Mouse (Mus musculus): ENCODE measurements around the gene Eno3. TPM values are rescaled to one million over a fixed set of nuclear protein-coding genes. Genes with fewer than 3 reads are reported as not detected.

Gene Eno3
- total and polyA plus RNA-seq, 3 experiments, result 11.2 to 26.4 (median 23.0) TPM

- TF ChIP-seq TCF12 (IDR thresholded peaks at IDR 0.05; ENCODE audit: low read depth, low read length) (peak; percentile 28; the same call in 1 of the 2 replicates), MAZ (IDR thresholded peaks at IDR 0.05; ENCODE audit: low read depth, low read length) (peak; percentile 97), MYC (IDR thresholded peaks at IDR 0.05; ENCODE audit: low read depth, low read length) (no peak), GABPA (IDR thresholded peaks at IDR 0.05; ENCODE audit: insufficient replicate concordance, low read depth, low read length) (no peak), POLR2AphosphoS2 (IDR thresholded peaks at IDR 0.05; ENCODE audit: low read depth, low read length) (no peak), ZMIZ1 (IDR thresholded peaks at IDR 0.05; ENCODE audit: low read depth, low read length) (peak; percentile 53; the same call in 1 of the 2 replicates), BHLHE40 (IDR thresholded peaks at IDR 0.05; ENCODE audit: low read depth, low read length) (no peak; the same call in none of the 2 replicates), USF1 (IDR thresholded peaks at IDR 0.05; ENCODE audit: low read depth, low read length) (no peak), NRF1 (IDR thresholded peaks at IDR 0.05; ENCODE audit: low read depth, low read length) (no peak)
Measured at GRCm38 (mm10) chr11:70687601-70688199, 30.7 kb downstream of the Eno3 start, which contains the start of gene Camta2 (continued).

GRCm38 (mm10) chr11:70688372-70688771, 31.4 kb downstream of the Eno3 start:
- DNase-seq (ENCODE audit: extremely low read depth), result no peak
- peak overlapping the region; percentile 79 for H3K9ac ChIP-seq (ENCODE audit: insufficient read depth, low read depth)
- no peak for TF ChIP-seq TBP (conservative IDR thresholded peaks at IDR 0.05; ENCODE audit: low read depth, low read length)
- TF ChIP-seq ELF1 (IDR thresholded peaks at IDR 0.05; ENCODE audit: low read depth, low read length), result no peak
- no peak for TF ChIP-seq MAFK (IDR thresholded peaks at IDR 0.05; ENCODE audit: insufficient replicate concordance, low read length)
- no peak for TF ChIP-seq EP300 (IDR thresholded peaks at IDR 0.05; ENCODE audit: low read length)
- TF ChIP-seq POLR2A (IDR thresholded peaks at IDR 0.05; ENCODE audit: low read depth, low read length), result no peak
- peaks cover 11 to 28% of the 10 kb centered on the region in 2 experiments for H3K36me3 ChIP-seq (replicated peaks in 1 of 2; ENCODE audit: control insufficient read depth in 1 of 2, insufficient read depth in 1 of 2, low read length in 1 of 2)
- H3K4me2 ChIP-seq (ENCODE audit: insufficient read depth, low read depth, poor library complexity, severe bottlenecking), result peak overlapping the region; percentile 73
- H3K9me3 ChIP-seq (replicated peaks; ENCODE audit: low read length), result no peaks in the 10 kb centered on the region
- H3K4me3 ChIP-seq (replicated peaks in 1 of 3; ENCODE audit: low read depth in 2 of 3, low read length in 2 of 3, poor library complexity in 1 of 3), result peak overlapping the region; percentile 71 to 81 (median 76)
- H3K27me3 ChIP-seq (replicated peaks), result no peaks in the 10 kb centered on the region
- dilution Hi-C loops (cut with MboI; ENCODE audit: extremely low pct_ligation_motif_present, extremely low pct_unique_long_range_greater_than_20kb, low sequenced_read_pairs) (no loop called here), in situ Hi-C loops (cut with MboI; ENCODE audit: low pct_ligation_motif_present, low pct_unique_long_range_greater_than_20kb, low sequenced_read_pairs) (loop anchor here (5.0 kb wide), 1 partner anchor 69 kb away; no protein-coding TSS in a partner anchor)
- H3K79me2 ChIP-seq (replicated peaks; ENCODE audit: control insufficient read depth, extremely low read depth, insufficient read depth, poor library complexity, severe bottlenecking), result no peaks in the 10 kb centered on the region
- H3K4me1 ChIP-seq (ENCODE audit: control insufficient read depth in 1 of 2, insufficient read depth in 2 of 2), result peaks cover 0 to 49% of the 10 kb centered on the region in 2 experiments; a peak in 3 of 4 replicates
- no peak overlapping the region for H3K27ac ChIP-seq (ENCODE audit: insufficient read depth, low read depth)

- Histone ChIP-seq H3K36me3 (replicated peaks in 1 of 2; ENCODE audit: control insufficient read depth in 1 of 2, insufficient read depth in 1 of 2, low read length in 1 of 2) (peaks cover under 1 to 16% of the 10 kb centered on the region in 2 experiments), H3K27ac (ENCODE audit: insufficient read depth, low read depth) (no peak overlapping the region), H3K4me2 (ENCODE audit: insufficient read depth, low read depth, poor library complexity, severe bottlenecking) (no peak overlapping the region), H3K4me1 (ENCODE audit: control insufficient read depth in 1 of 2, insufficient read depth in 2 of 2) (peaks cover 0 to 37% of the 10 kb centered on the region in 2 experiments; a peak in 2 of 4 replicates), H3K9ac (ENCODE audit: insufficient read depth, low read depth) (no peak overlapping the region), H3K9me3 (replicated peaks; ENCODE audit: low read length) (no peaks in the 10 kb centered on the region), H3K27me3 (replicated peaks) (no peaks in the 10 kb centered on the region), H3K79me2 (replicated peaks; ENCODE audit: control insufficient read depth, extremely low read depth, insufficient read depth, poor library complexity, severe bottlenecking) (no peaks in the 10 kb centered on the region), H3K4me3 (replicated peaks in 1 of 3; ENCODE audit: low read depth in 2 of 3, low read length in 2 of 3, poor library complexity in 1 of 3) (no peak overlapping the region)
- no peak for DNase-seq (ENCODE audit: extremely low read depth)
- dilution Hi-C loops (cut with MboI; ENCODE audit: extremely low pct_ligation_motif_present, extremely low pct_unique_long_range_greater_than_20kb, low sequenced_read_pairs), result no loop called here
- in situ Hi-C loops (cut with MboI; ENCODE audit: low pct_ligation_motif_present, low pct_unique_long_range_greater_than_20kb, low sequenced_read_pairs), result loop anchor here (5.0 kb wide), 1 partner anchor 68 kb away; no protein-coding TSS in a partner anchor
- TF ChIP-seq MAX (IDR thresholded peaks at IDR 0.05; ENCODE audit: low read length), result no peak
- TF ChIP-seq IRF4 (IDR thresholded peaks at IDR 0.05; ENCODE audit: low read depth, low read length), result no peak
- no peak for TF ChIP-seq HCFC1 (IDR thresholded peaks at IDR 0.05; ENCODE audit: low read depth, low read length)
- no peak for TF ChIP-seq ZMIZ1 (IDR thresholded peaks at IDR 0.05; ENCODE audit: low read depth, low read length)
- TF ChIP-seq SMC3 (IDR thresholded peaks at IDR 0.05; ENCODE audit: low read depth, low read length), result no peak
- no peak for TF ChIP-seq ELF1 (IDR thresholded peaks at IDR 0.05; ENCODE audit: low read depth, low read length)
- no peak for TF ChIP-seq TCF12 (IDR thresholded peaks at IDR 0.05; ENCODE audit: low read depth, low read length)
- no peak for TF ChIP-seq MEF2A (IDR thresholded peaks at IDR 0.05; ENCODE audit: borderline replicate concordance, low read depth, low read length)
- no peak for TF ChIP-seq JUN (IDR thresholded peaks at IDR 0.05; ENCODE audit: insufficient read depth, low read depth, low read length)
- TF ChIP-seq CHD1 (IDR thresholded peaks at IDR 0.05; ENCODE audit: low read depth, low read length), result no peak
- no peak for TF ChIP-seq RCOR1 (conservative IDR thresholded peaks at IDR 0.05; ENCODE audit: low read depth, low read length)
- TF ChIP-seq UBTF (IDR thresholded peaks at IDR 0.05; ENCODE audit: low read depth, low read length), result no peak
- TF ChIP-seq ZKSCAN1 (IDR thresholded peaks at IDR 0.05; ENCODE audit: borderline replicate concordance, low read depth, low read length), result no peak
- TF ChIP-seq E2F4 (IDR thresholded peaks at IDR 0.05; ENCODE audit: insufficient replicate concordance, low read depth, low read length), result no peak
- no peak for TF ChIP-seq PAX5 (IDR thresholded peaks at IDR 0.05; ENCODE audit: low read length)
- no peak for TF ChIP-seq MAFK (IDR thresholded peaks at IDR 0.05; ENCODE audit: insufficient replicate concordance, low read length)
- TF ChIP-seq CHD2 (IDR thresholded peaks at IDR 0.05; ENCODE audit: low read length), result no peak
- TF ChIP-seq CTCF (conservative IDR thresholded peaks at IDR 0.05 in 1 of 2, IDR thresholded peaks at IDR 0.05 in 1 of 2; ENCODE audit: low read depth in 2 of 2, low read length in 2 of 2), result no peak
Measured at GRCm38 (mm10) chr11:70689578-70689977, 32.6 kb downstream of the Eno3 start.

All from CH12.LX (cell line).